Mouse (Mus musculus): ENCODE measurements around the gene Lap3. TPM values are rescaled to one million over a fixed set of nuclear protein-coding genes. Genes with fewer than 3 reads are reported as not detected.
A peak's percentile ranks its signal among the peaks of the same experiment; 100 is the strongest.

Gene Lap3
- polyA plus RNA-seq, 1 experiment from 2014 or later = 108 TPM

DNA sequence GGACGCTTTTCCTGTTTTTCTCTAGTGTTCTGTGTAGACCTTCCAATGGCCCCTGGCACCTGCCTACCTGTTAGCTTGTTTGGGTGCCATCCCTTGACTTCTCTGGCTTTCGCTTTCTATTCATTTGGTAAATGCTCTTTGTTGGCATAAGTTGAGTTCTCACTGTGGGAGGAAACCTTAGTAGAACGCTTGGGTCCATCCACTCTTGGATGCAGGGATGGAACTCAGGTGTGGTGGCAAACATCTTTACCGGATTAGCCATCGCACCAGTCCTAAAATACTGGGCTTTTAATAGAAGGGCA is 27.6 kb downstream of the Lap3 start:
- Histone ChIP-seq H3K27me3 (replicated peaks; ENCODE audit: control insufficient read depth, insufficient read depth, low read length) (no peaks in the 10 kb centered on the region), H3K9me3 (ENCODE audit: control insufficient read depth) (no peaks in the 10 kb centered on the region), H3K36me3 (ENCODE audit: control insufficient read depth, insufficient read depth) (peaks cover 20% of the 10 kb centered on the region), H3K4me3 (ENCODE audit: low read depth, low read length) (peak overlapping the region; percentile 84), H3K27ac (ENCODE audit: low read depth, low read length) (no peak overlapping the region), H3K4me1 (replicated peaks; ENCODE audit: control insufficient read depth, insufficient read depth, low read length) (peaks cover 6% of the 10 kb centered on the region; the same call in 1 of the 2 replicates), H3K4me2 (replicated peaks; ENCODE audit: low read depth) (peak overlapping the region; percentile 73), H3K9ac (ENCODE audit: low read depth, low read length) (peak overlapping the region; percentile 73)
- 2% methylated on average over 5 of the region's 5 CpGs for WGBS
- TF ChIP-seq CTCF (IDR thresholded peaks at IDR 0.05; ENCODE audit: low read depth) = no peak
- peak; percentile 40 for ATAC-seq

DNA sequence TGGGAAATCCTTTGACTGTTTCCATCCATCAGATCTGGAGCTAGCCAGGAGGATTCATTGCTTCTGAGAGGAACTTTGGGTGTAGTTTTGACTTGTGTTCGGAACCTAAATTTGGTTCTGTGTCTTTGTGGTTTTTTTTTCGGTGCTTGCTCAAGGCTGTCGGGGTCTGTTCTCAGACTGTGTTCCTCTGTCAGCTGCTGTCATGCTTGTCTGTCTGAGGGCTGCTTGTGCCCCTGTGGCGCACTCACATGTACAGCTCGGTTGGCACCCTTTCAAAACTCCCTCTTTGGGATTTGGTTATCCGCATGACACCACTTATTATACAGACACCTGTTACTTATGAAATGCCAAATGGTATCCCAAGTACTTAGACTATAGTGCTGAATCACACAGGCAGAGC is 28.4 kb downstream of the Lap3 start:
- Histone ChIP-seq H3K4me3 (ENCODE audit: low read depth, low read length) (no peak overlapping the region), H3K9me3 (ENCODE audit: control insufficient read depth) (no peaks in the 10 kb centered on the region), H3K4me2 (replicated peaks; ENCODE audit: low read depth) (peak overlapping the region; percentile 73), H3K27ac (ENCODE audit: low read depth, low read length) (no peak overlapping the region), H3K4me1 (replicated peaks; ENCODE audit: control insufficient read depth, insufficient read depth, low read length) (peaks cover 6% of the 10 kb centered on the region; the same call in 1 of the 2 replicates), H3K9ac (ENCODE audit: low read depth, low read length) (no peak overlapping the region), H3K27me3 (replicated peaks; ENCODE audit: control insufficient read depth, insufficient read depth, low read length) (no peaks in the 10 kb centered on the region), H3K36me3 (ENCODE audit: control insufficient read depth, insufficient read depth) (peaks cover 29% of the 10 kb centered on the region)
- no peak for TF ChIP-seq CTCF (IDR thresholded peaks at IDR 0.05; ENCODE audit: low read depth)
- no peak for ATAC-seq
- WGBS = 94% methylated on average over 6 of the region's 6 CpGs

- H3K9ac ChIP-seq (ENCODE audit: low read depth, low read length) = no peak overlapping the region
- H3K4me1 ChIP-seq (replicated peaks; ENCODE audit: control insufficient read depth, insufficient read depth, low read length) = peaks cover 6% of the 10 kb centered on the region; the same call in 1 of the 2 replicates
- no peaks in the 10 kb centered on the region for H3K9me3 ChIP-seq (ENCODE audit: control insufficient read depth)
- WGBS = 95% methylated on average over 10 of the region's 10 CpGs
- H3K27me3 ChIP-seq (replicated peaks; ENCODE audit: control insufficient read depth, insufficient read depth, low read length) = no peaks in the 10 kb centered on the region
- no peak overlapping the region for H3K27ac ChIP-seq (ENCODE audit: low read depth, low read length)
- no peak for ATAC-seq
- H3K36me3 ChIP-seq (ENCODE audit: control insufficient read depth, insufficient read depth) = peaks cover 48% of the 10 kb centered on the region
- H3K4me3 ChIP-seq (ENCODE audit: low read depth, low read length) = no peak overlapping the region
- H3K4me2 ChIP-seq (replicated peaks; ENCODE audit: low read depth) = no peak overlapping the region
- no peak for TF ChIP-seq CTCF (IDR thresholded peaks at IDR 0.05; ENCODE audit: low read depth)
Measured at GRCm38 (mm10) chr5:45525101-45525500, 31.9 kb downstream of the Lap3 start.

DNA sequence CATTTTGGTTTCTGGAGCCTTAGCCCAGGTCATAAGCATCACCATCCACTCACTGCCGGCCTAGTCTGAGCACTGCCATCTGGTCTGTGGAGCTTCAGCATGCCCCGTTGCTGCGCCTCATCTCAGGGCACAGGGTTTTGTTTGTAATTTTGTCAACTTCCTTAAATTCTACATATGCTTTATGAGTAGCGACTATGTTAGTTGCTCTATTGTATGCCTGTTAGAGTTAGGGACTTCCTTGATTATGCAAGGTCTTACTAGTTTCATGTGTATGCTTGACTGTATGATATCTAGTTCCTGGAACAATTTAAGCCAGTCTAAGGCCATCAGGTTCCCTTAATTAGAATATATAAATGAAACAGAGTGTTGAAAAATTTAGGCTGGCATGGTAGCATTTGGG is 33.2 kb downstream of the Lap3 start:
- no peak overlapping the region for H3K4me2 ChIP-seq (replicated peaks; ENCODE audit: low read depth)
- H3K36me3 ChIP-seq (ENCODE audit: control insufficient read depth, insufficient read depth) = peaks cover 53% of the 10 kb centered on the region
- no peak overlapping the region for H3K4me3 ChIP-seq (ENCODE audit: low read depth, low read length)
- TF ChIP-seq CTCF (IDR thresholded peaks at IDR 0.05; ENCODE audit: low read depth) = no peak
- H3K9me3 ChIP-seq (ENCODE audit: control insufficient read depth) = no peaks in the 10 kb centered on the region
- H3K4me1 ChIP-seq (replicated peaks; ENCODE audit: control insufficient read depth, insufficient read depth, low read length) = peaks cover 3% of the 10 kb centered on the region; the same call in 1 of the 2 replicates
- no peak overlapping the region for H3K9ac ChIP-seq (ENCODE audit: low read depth, low read length)
- no peaks in the 10 kb centered on the region for H3K27me3 ChIP-seq (replicated peaks; ENCODE audit: control insufficient read depth, insufficient read depth, low read length)
- 88% methylated on average over 4 of the region's 4 CpGs for WGBS
- H3K27ac ChIP-seq (ENCODE audit: low read depth, low read length) = no peak overlapping the region
- no peak for ATAC-seq

DNA sequence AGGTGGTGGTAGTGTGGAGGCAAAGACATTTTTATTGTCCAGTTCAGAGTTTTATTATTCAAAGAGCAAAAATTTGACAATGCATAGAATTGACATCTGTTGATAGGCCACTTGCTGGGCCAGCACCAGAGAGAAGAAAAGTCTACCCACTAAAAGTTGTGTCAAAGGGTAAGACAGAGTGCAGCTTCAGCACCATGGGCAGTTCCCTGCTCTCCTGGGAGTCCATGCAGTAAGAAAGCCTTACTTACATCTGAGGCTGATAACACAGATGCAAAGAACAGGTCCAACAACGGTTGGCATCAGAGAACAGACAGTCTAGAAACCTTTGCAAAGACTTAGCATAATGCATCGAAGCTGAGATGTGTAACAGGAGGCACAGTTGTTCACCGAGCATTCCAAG is 36.5 kb downstream of the Lap3 start:
- Histone ChIP-seq H3K4me1 (replicated peaks; ENCODE audit: control insufficient read depth, insufficient read depth, low read length) (no peaks in the 10 kb centered on the region), H3K4me2 (replicated peaks; ENCODE audit: low read depth) (no peak overlapping the region), H3K27ac (ENCODE audit: low read depth, low read length) (no peak overlapping the region), H3K36me3 (ENCODE audit: control insufficient read depth, insufficient read depth) (peaks cover 52% of the 10 kb centered on the region), H3K9me3 (ENCODE audit: control insufficient read depth) (no peaks in the 10 kb centered on the region), H3K9ac (ENCODE audit: low read depth, low read length) (no peak overlapping the region), H3K27me3 (replicated peaks; ENCODE audit: control insufficient read depth, insufficient read depth, low read length) (no peaks in the 10 kb centered on the region), H3K4me3 (ENCODE audit: low read depth, low read length) (no peak overlapping the region)
- TF ChIP-seq CTCF (IDR thresholded peaks at IDR 0.05; ENCODE audit: low read depth) = no peak
- 84% methylated on average over 3 of the region's 3 CpGs for WGBS
- no peak for ATAC-seq

GRCm38 (mm10) chr5:45534319-45535098 is 41.3 kb downstream of the Lap3 start:
- Histone ChIP-seq H3K9ac (ENCODE audit: low read depth, low read length) (no peak overlapping the region), H3K36me3 (ENCODE audit: control insufficient read depth, insufficient read depth) (0 out of 2 replicates have a peak, but pooled peaks cover 14% of the 10 kb centered on the region), H3K4me3 (ENCODE audit: low read depth, low read length) (no peak overlapping the region), H3K9me3 (ENCODE audit: control insufficient read depth) (no peaks in the 10 kb centered on the region), H3K4me1 (replicated peaks; ENCODE audit: control insufficient read depth, insufficient read depth, low read length) (no peaks in the 10 kb centered on the region; the same call in 1 of the 2 replicates), H3K27me3 (replicated peaks; ENCODE audit: control insufficient read depth, insufficient read depth, low read length) (no peaks in the 10 kb centered on the region), H3K4me2 (replicated peaks; ENCODE audit: low read depth) (peak overlapping the region; percentile 60), H3K27ac (ENCODE audit: low read depth, low read length) (no peak overlapping the region)
- WGBS = 7% methylated on average over 15 of the region's 17 CpGs
- peak; percentile 87 for ATAC-seq
- peak; percentile 81 for TF ChIP-seq CTCF (IDR thresholded peaks at IDR 0.05; ENCODE audit: low read depth)

Measured in intestine, postnatal 0 days (tissue).